Mouse (Mus musculus): Measurements from ENCODE around the gene Olfr71. TPM values are rescaled to one million over a fixed set of nuclear protein-coding genes. Genes with fewer than 3 reads are reported as not detected.

The Olfr71 gene
- 0.13 TPM in 1 of 2 replicates, not detected in the other for polyA plus RNA-seq (2015; fragmentation: Nextera tagmentation; extraction: Ambion mirVana)

GRCm38 (mm10) chr4:43709869-43710268, at the start of gene Olfr71:
Gene Olfr71, minus strand, starts transcription at chr4:43710255.
- Histone ChIP-seq H3K36me3 (replicated peaks) (no peaks in the 10 kb centered on the region), H3K9ac (no peak within 1 kb of the TSS), H3K4me1 (no peaks in the 10 kb centered on the region), H3K27me3 (replicated peaks) (no peaks in the 10 kb centered on the region), H3K4me3 (no peak within 1 kb of the TSS), H3K9me3 (no peaks in the 10 kb centered on the region), H3K4me2 (no peak within 1 kb of the TSS), H3K27ac (no peak within 1 kb of the TSS)
- WGBS = 85% methylated on average over 6 of the region's 6 CpGs
- ATAC-seq (replicated peaks) = no peak

GRCm38 (mm10) chr4:43757213-43757612, 47.2 kb upstream of the Olfr71 start:
- Histone ChIP-seq H3K4me1 (no peaks in the 10 kb centered on the region), H3K27ac (no peak overlapping the region), H3K27me3 (replicated peaks) (no peaks in the 10 kb centered on the region), H3K4me3 (no peak overlapping the region), H3K9me3 (no peaks in the 10 kb centered on the region), H3K9ac (no peak overlapping the region), H3K36me3 (replicated peaks) (no peaks in the 10 kb centered on the region), H3K4me2 (no peak overlapping the region)
- ATAC-seq (replicated peaks) = no peak
- 82% methylated on average over 6 of the region's 6 CpGs for whole genome bisulfite sequencing

GRCm38 (mm10) chr4:43745187-43745586, 35.1 kb upstream of the Olfr71 start:
- 17% methylated on average over 6 of the region's 6 CpGs for WGBS
- no peaks in the 10 kb centered on the region for H3K27me3 ChIP-seq (replicated peaks)
- H3K4me1 ChIP-seq = no peaks in the 10 kb centered on the region
- no peak overlapping the region for H3K27ac ChIP-seq
- ATAC-seq (replicated peaks) = no peak
- no peak overlapping the region for H3K9ac ChIP-seq
- no peaks in the 10 kb centered on the region for H3K9me3 ChIP-seq
- H3K4me2 ChIP-seq = no peak overlapping the region
- H3K4me3 ChIP-seq = no peak overlapping the region
- H3K36me3 ChIP-seq (replicated peaks) = no peaks in the 10 kb centered on the region

GRCm38 (mm10) chr4:43743099-43743498, 33.0 kb upstream of the Olfr71 start:
- no peak for ATAC-seq (replicated peaks)
- no peak overlapping the region for H3K4me3 ChIP-seq
- H3K9ac ChIP-seq = no peak overlapping the region
- H3K4me2 ChIP-seq = no peak overlapping the region
- no peaks in the 10 kb centered on the region for H3K27me3 ChIP-seq (replicated peaks)
- H3K27ac ChIP-seq = no peak overlapping the region
- H3K36me3 ChIP-seq (replicated peaks) = no peaks in the 10 kb centered on the region
- WGBS = 69% methylated on average over 1 of the region's 1 CpGs
- H3K4me1 ChIP-seq = no peaks in the 10 kb centered on the region
- H3K9me3 ChIP-seq = no peaks in the 10 kb centered on the region

GRCm38 (mm10) chr4:43742637-43743036, 32.6 kb upstream of the Olfr71 start:
- 21% methylated on average over 4 of the region's 4 CpGs for WGBS
- Histone ChIP-seq H3K36me3 (replicated peaks) (no peaks in the 10 kb centered on the region), H3K4me2 (no peak overlapping the region)

GRCm38 (mm10) chr4:43741526-43741925, 31.5 kb upstream of the Olfr71 start:
- no peaks in the 10 kb centered on the region for H3K4me1 ChIP-seq
- H3K9ac ChIP-seq = no peak overlapping the region
- H3K9me3 ChIP-seq = no peaks in the 10 kb centered on the region
- ATAC-seq (replicated peaks) = no peak
- no peak overlapping the region for H3K4me3 ChIP-seq
- H3K36me3 ChIP-seq (replicated peaks) = no peaks in the 10 kb centered on the region
- no peak overlapping the region for H3K4me2 ChIP-seq
- no peaks in the 10 kb centered on the region for H3K27me3 ChIP-seq (replicated peaks)
- no peak overlapping the region for H3K27ac ChIP-seq
- 76% methylated on average over 5 of the region's 5 CpGs for WGBS

More at GRCm38 (mm10) chr4:43742637-43743036, 32.6 kb upstream of the Olfr71 start:
- H3K27ac ChIP-seq = no peak overlapping the region
- H3K9ac ChIP-seq = no peak overlapping the region
- no peaks in the 10 kb centered on the region for H3K27me3 ChIP-seq (replicated peaks)
- ATAC-seq (replicated peaks) = no peak
- H3K4me1 ChIP-seq = no peaks in the 10 kb centered on the region
- no peak overlapping the region for H3K4me3 ChIP-seq
- H3K9me3 ChIP-seq = no peaks in the 10 kb centered on the region

GRCm38 (mm10) chr4:43738989-43739674, 29.1 kb upstream of the Olfr71 start:
- no peak for ATAC-seq (replicated peaks)
- Histone ChIP-seq H3K4me1 (no peaks in the 10 kb centered on the region), H3K27me3 (replicated peaks) (no peaks in the 10 kb centered on the region), H3K4me2 (no peak overlapping the region), H3K9ac (no peak overlapping the region), H3K9me3 (no peaks in the 10 kb centered on the region), H3K4me3 (no peak overlapping the region), H3K27ac (no peak overlapping the region), H3K36me3 (replicated peaks) (no peaks in the 10 kb centered on the region)
- 75% methylated on average over 8 of the region's 8 CpGs for WGBS

GRCm38 (mm10) chr4:43737144-43737543, 27.1 kb upstream of the Olfr71 start:
- Histone ChIP-seq H3K4me3 (no peak overlapping the region), H3K4me1 (no peaks in the 10 kb centered on the region), H3K27ac (no peak overlapping the region), H3K27me3 (replicated peaks) (no peaks in the 10 kb centered on the region), H3K9ac (no peak overlapping the region), H3K9me3 (no peaks in the 10 kb centered on the region), H3K36me3 (replicated peaks) (no peaks in the 10 kb centered on the region), H3K4me2 (no peak overlapping the region)
- 74% methylated on average over 6 of the region's 6 CpGs for WGBS
- no peak for ATAC-seq (replicated peaks)

- H3K9me3 ChIP-seq = no peaks in the 10 kb centered on the region
- H3K4me2 ChIP-seq = no peak overlapping the region
- H3K4me1 ChIP-seq = no peaks in the 10 kb centered on the region
- H3K4me3 ChIP-seq = no peak overlapping the region
- H3K27me3 ChIP-seq (replicated peaks) = no peaks in the 10 kb centered on the region
- H3K9ac ChIP-seq = no peak overlapping the region
- ATAC-seq (replicated peaks) = no peak
- no peaks in the 10 kb centered on the region for H3K36me3 ChIP-seq (replicated peaks)
- WGBS = 84% methylated on average over 5 of the region's 5 CpGs
- no peak overlapping the region for H3K27ac ChIP-seq
Measured at GRCm38 (mm10) chr4:43733186-43733585, 23.1 kb upstream of the Olfr71 start.

- no peaks in the 10 kb centered on the region for H3K4me1 ChIP-seq
- no peak overlapping the region for H3K27ac ChIP-seq
- 21% methylated on average over 1 of the region's 1 CpGs for whole genome bisulfite sequencing
- ATAC-seq (replicated peaks) = no peak
- H3K4me3 ChIP-seq = no peak overlapping the region
- H3K36me3 ChIP-seq (replicated peaks) = no peaks in the 10 kb centered on the region
- no peaks in the 10 kb centered on the region for H3K9me3 ChIP-seq
- H3K27me3 ChIP-seq (replicated peaks) = no peaks in the 10 kb centered on the region
- H3K9ac ChIP-seq = no peak overlapping the region
- H3K4me2 ChIP-seq = no peak overlapping the region
Measured at GRCm38 (mm10) chr4:43732171-43732570, 22.1 kb upstream of the Olfr71 start.

GRCm38 (mm10) chr4:43730750-43731297, 20.8 kb upstream of the Olfr71 start:
- WGBS = 68% methylated on average over 21 of the region's 21 CpGs
- H3K27ac ChIP-seq = no peak overlapping the region
- no peak overlapping the region for H3K9ac ChIP-seq
- no peak overlapping the region for H3K4me3 ChIP-seq
- no peaks in the 10 kb centered on the region for H3K4me1 ChIP-seq
- no peaks in the 10 kb centered on the region for H3K9me3 ChIP-seq
- no peaks in the 10 kb centered on the region for H3K36me3 ChIP-seq (replicated peaks)
- ATAC-seq (replicated peaks) = no peak
- no peak overlapping the region for H3K4me2 ChIP-seq
- no peaks in the 10 kb centered on the region for H3K27me3 ChIP-seq (replicated peaks)

GRCm38 (mm10) chr4:43729794-43730550, 19.9 kb upstream of the Olfr71 start, which contains the start of gene Spaar:
Gene Spaar, plus strand, starts transcription at chr4:43730034.
- H3K4me1 ChIP-seq = no peaks in the 10 kb centered on the region
- H3K4me2 ChIP-seq = no peak within 1 kb of the TSS
- H3K9ac ChIP-seq = no peak within 1 kb of the TSS
- no peak within 1 kb of the TSS for H3K27ac ChIP-seq
- no peaks in the 10 kb centered on the region for H3K9me3 ChIP-seq
- ATAC-seq (replicated peaks) = no peak
- H3K4me3 ChIP-seq = no peak within 1 kb of the TSS
- H3K36me3 ChIP-seq (replicated peaks) = no peaks in the 10 kb centered on the region
- 71% methylated on average over 14 of the region's 14 CpGs for WGBS
- no peaks in the 10 kb centered on the region for H3K27me3 ChIP-seq (replicated peaks)

Measured in midbrain, embryonic 15.5 days (tissue).